Mouse (Mus musculus) left cerebral cortex, postnatal 4 days (tissue): Measurements from ENCODE around the gene Amhr2. TPM values are rescaled to one million over a fixed set of nuclear protein-coding genes. Genes with fewer than 3 reads are reported as not detected.
A peak's percentile ranks its signal among the peaks of the same experiment; 100 is the strongest.

ENCODE experiments used
- DNase-seq: peaks from one replicate; pipeline ENCODE4 v3.0.0-alpha.2; 2022
- intact Hi-C: fragments of 180-260 bp; cut with DNase I; formaldehyde crosslinking; loops from one replicate; pipeline ENCODE4 v1.15.1; 2025
- total RNA-seq, 2 experiments: library from RNA; stranded (reverse); gene quantifications; 2 replicates each; pipeline ENCODE4 v1.2.3; 2021

Gene Amhr2
- total RNA-seq: 1 to 10 TPM in 1 of 2 experiments, under 1 TPM in 1; 0.93 to 1.4 TPM

GRCm38 (mm10) chr15:102445146-102445545 is at the start of gene Amhr2:
Gene Amhr2 (plus strand): TSS chr15:102445367.
- no peak for DNase-seq
- intact Hi-C loops: loop anchor here (10.0 kb wide), 1 partner anchor 60 kb away; no protein-coding TSS in a partner anchor

DNA sequence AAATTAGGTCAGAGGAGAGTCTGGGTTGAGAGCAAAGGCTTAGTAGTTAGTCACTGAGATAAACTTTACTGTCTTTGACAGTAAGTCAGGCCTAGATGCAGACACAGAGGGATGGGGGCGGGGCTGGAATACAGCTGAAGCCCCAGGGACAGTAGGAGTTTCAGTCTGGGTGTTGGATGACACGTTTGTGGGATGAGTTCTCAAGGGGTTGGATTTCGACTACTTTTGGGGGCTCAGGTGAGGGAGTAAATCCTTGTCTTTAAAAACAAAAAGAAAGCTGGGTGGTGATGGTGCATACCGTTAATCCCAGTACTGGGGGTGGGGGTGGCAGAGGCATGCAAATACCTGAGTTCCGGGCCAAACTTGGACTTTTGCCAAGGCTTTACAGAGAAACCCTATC is 46.5 kb upstream of the Amhr2 start:
- no peak for DNase-seq
- intact Hi-C loops: no loop called here

- intact Hi-C loops: no loop called here
- DNase-seq: peak; percentile 63
Observed at GRCm38 (mm10) chr15:102399229-102400221, 45.6 kb upstream of the Amhr2 start.

GRCm38 (mm10) chr15:102400476-102401045 is 44.6 kb upstream of the Amhr2 start:
- intact Hi-C loops: no loop called here
- DNase-seq: no peak

DNA sequence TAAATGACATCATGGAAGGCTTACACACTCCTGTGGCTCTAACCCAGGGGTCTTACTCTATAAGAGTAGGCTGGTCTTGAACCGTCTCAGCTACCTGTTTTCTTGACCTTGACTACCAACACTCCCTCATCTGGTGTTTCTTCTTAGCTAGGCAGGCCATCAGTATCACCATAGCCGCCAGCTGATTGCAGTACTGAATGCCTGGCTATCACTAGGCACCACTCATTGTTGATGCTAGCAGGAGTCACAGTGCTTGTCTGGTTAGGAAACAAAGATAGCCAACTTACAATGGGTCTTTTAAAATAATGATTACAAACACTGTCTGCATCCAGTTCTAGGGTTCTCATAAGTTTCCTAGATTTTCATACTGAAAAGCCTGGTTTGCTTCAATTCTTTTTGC is 43.9 kb upstream of the Amhr2 start:
- intact Hi-C loops: no loop called here
- no peak for DNase-seq

GRCm38 (mm10) chr15:102402210-102402609 is 43.0 kb upstream of the Amhr2 start:
- DNase-seq: no peak
- intact Hi-C loops: no loop called here

- no peak for DNase-seq
- intact Hi-C loops: no loop called here
Observed at GRCm38 (mm10) chr15:102404608-102405488, 40.3 kb upstream of the Amhr2 start.

DNA sequence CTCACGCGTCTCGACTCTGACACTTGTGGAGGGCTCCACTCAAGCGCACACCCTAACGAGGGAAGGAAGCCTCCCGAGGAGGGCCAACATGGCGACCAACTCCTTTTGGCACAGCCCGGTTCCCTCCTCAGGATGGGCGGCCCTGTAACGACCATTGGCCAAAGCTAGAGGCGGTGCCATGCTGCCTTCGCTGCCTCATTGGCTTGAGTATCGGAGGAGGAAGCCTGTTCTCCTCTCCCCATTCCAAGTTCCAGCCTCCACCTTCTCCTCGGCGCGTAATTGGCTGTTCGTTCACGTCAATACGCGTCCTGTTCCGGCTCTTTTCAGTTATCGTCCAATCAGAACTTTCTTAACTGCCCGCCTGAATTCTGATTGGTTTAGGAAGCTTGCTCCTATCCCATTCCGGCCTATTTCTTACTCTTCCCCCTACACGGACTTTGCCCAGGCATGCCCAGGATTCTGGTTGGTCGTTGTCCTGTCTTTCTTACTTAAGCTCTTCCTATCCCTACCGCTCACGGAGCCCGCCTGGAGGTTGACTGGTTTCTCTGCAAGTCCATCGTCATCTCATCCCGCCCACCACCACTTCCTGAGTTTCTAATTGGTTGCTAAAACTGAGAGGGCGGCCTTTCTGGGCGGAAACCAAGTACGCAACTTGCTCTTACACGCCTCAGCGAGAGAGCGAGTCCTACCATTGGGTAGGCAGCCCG is 39.5 kb upstream of the Amhr2 start, which contains the start of gene Sp1:
Gene Sp1, plus strand, starts transcription at position 655 of the 707 bp plus-strand sequence.
- DNase-seq: peak; percentile 98

GRCm38 (mm10) chr15:102406196-102406911 is 38.8 kb upstream of the Amhr2 start:
- intact Hi-C loops: no loop called here
- peak; percentile 76 for DNase-seq

More for the DNA sequence above, 39.5 kb upstream of the Amhr2 start, which contains the start of gene Sp1:
- intact Hi-C loops: no loop called here

- intact Hi-C loops: no loop called here
- no peak for DNase-seq
Observed at GRCm38 (mm10) chr15:102406912-102407580, 38.1 kb upstream of the Amhr2 start.

DNA sequence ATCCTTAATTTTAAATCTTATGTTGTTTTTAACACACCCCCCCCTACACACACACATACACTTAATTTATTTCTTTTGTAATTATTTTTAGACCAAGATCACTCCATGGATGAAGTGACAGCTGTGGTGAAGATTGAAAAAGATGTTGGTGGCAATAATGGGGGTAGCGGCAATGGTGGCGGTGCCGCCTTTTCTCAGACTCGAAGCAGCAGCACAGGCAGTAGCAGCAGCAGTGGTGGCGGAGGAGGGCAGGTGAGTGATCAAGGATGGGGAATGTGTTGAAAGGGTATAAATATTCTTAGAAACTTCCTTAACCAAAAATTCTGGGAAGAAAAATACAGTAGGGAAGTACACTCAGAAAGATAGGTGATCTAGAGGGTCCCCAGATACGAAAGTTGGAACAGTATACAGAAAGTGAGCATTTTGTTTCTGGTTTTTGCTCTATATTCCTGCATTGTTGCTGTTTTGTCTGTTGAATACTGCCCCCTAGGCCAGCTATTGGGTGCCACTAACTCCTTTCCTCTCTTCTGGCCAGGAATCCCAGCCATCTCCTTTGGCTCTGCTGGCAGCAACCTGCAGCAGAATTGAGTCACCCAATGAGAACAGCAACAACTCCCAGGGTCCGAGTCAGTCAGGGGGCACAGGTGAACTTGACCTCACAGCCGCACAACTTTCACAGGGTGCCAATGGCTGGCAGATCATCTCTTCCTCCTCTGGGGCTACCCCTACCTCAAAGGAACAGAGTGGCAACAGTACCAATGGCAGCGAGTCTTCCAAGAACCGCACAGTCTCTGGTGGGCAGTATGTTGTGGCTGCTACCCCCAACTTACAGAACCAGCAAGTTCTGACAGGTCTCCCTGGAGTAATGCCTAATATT is 37.2 kb upstream of the Amhr2 start:
- intact Hi-C loops: no loop called here
- no peak for DNase-seq

DNA sequence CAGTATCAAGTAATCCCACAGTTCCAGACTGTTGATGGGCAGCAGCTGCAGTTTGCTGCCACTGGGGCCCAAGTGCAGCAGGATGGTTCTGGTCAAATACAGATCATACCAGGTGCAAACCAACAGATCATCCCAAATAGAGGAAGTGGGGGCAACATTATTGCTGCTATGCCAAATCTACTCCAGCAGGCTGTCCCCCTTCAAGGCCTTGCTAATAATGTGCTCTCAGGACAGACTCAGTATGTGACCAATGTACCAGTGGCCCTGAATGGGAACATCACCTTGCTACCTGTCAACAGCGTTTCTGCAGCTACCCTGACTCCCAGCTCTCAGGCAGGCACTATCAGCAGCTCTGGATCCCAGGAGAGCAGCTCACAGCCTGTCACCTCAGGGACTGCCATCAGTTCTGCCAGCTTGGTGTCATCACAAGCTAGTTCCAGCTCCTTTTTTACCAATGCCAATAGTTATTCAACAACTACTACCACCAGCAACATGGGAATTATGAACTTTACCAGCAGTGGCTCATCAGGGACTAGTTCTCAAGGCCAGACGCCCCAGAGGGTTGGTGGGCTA is 36.5 kb upstream of the Amhr2 start:
- DNase-seq: no peak
- intact Hi-C loops: no loop called here

GRCm38 (mm10) chr15:102409286-102409685 is 35.9 kb upstream of the Amhr2 start:
- no peak for DNase-seq
- intact Hi-C loops: no loop called here

DNA sequence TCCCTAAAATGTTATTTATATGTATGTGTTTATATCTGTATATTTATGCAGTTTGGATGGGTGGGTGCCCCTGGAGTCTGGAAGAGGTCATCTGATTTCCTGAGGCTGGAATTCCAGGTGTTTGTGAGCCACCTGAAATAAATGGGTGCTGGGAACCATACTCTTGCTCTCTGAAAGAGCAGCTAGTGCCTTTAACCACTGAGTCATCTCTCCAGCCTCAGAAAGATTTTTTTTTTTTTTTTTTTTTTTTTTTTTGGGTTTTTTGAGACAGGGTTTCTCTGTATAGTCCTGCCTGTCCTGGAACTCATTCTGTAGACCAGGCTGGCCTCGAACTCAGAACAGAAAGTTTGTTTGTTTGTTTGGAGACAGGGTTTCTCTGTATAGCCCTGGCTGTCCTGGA is 34.1 kb upstream of the Amhr2 start:
- intact Hi-C loops: no loop called here
- DNase-seq: no peak

- intact Hi-C loops: no loop called here
- no peak for DNase-seq
Observed at GRCm38 (mm10) chr15:102413687-102414086, 31.5 kb upstream of the Amhr2 start.

DNA sequence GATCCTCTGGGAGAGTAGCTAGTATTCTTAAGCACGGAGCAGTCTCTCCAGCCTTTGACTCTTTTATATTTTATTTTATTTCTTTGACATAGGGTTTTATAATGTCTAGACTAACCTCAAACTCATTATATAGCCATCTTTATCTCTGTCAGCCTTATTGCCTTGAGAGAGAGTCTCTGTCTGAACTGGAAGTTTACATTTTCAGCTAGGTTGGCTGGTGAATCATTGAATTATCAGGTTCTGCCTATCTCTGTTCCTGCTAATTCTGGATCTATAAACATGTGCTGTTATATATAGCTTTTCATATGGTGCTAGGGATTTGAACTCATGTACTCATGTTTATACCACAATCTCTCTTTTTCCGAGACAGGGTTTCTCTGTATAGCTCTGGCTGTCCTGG is 27.6 kb upstream of the Amhr2 start:
- DNase-seq: no peak
- intact Hi-C loops: no loop called here

- no peak for DNase-seq
- intact Hi-C loops: loop anchor here (5.0 kb wide), 1 partner anchor 44 kb away; no protein-coding TSS in a partner anchor
Observed at GRCm38 (mm10) chr15:102420986-102421385, 24.2 kb upstream of the Amhr2 start.
